Mouse (Mus musculus): ENCODE results near the gene Tmem120b.

DNA sequence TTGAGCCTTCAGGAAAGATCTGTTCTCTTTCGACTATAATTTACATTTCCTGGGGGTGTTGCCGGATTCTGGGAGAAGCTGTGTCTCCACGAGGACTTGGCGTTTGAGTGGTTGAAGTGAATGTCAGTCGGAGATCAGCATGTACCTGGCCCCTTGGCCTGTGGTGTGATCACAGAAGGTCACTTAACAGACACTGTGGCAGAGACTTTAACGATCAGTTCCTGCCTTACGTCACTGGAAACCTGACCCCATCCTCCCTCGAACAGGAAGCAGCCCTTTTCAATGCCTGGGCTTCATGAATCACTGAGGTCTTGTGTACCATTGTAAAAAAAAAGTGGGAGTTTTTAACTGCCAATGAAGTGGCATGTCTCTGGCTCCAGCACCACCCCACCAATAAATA is 11.8 kb downstream of the Tmem120b start:
- TF ChIP-seq TAL1 (IDR thresholded peaks at IDR 0.05; ENCODE audit: low read length), result no peak
- TF ChIP-seq GATA1 (IDR thresholded peaks at IDR 0.05; ENCODE audit: low read length), result no peak
